Mouse (Mus musculus): ENCODE measurements around the gene Itga3.

Itga3 gene

GRCm38 (mm10) chr11:95096608-95097373 lies 20.2 kb upstream of the Itga3 start:
- no peak for DNase-seq (ENCODE audit: low spot score in 2 of 2)

- DNase-seq (ENCODE audit: low spot score in 2 of 2), result no peak
Measured at GRCm38 (mm10) chr11:95095596-95095995, 19.0 kb upstream of the Itga3 start.

GRCm38 (mm10) chr11:95093077-95093476 lies 16.5 kb upstream of the Itga3 start:
- no peak for DNase-seq (ENCODE audit: low spot score in 2 of 2)

- peak in 1 of 2 experiments; percentile 15 for DNase-seq (ENCODE audit: low spot score in 2 of 2)
Measured at GRCm38 (mm10) chr11:95088857-95089779, 12.5 kb upstream of the Itga3 start.

GRCm38 (mm10) chr11:95088286-95088685 lies 11.7 kb upstream of the Itga3 start:
- no peak for DNase-seq (ENCODE audit: low spot score in 2 of 2)

- no peak for DNase-seq (ENCODE audit: low spot score in 2 of 2)
Measured at GRCm38 (mm10) chr11:95087301-95088228, 11.0 kb upstream of the Itga3 start.

- DNase-seq (ENCODE audit: low spot score in 2 of 2), result no peak
Measured at GRCm38 (mm10) chr11:95086229-95086628, 9.6 kb upstream of the Itga3 start.

- DNase-seq (ENCODE audit: low spot score in 2 of 2), result no peak
Measured at GRCm38 (mm10) chr11:95085710-95086109, 9.1 kb upstream of the Itga3 start.

GRCm38 (mm10) chr11:95084811-95085382 lies 8.3 kb upstream of the Itga3 start:
- DNase-seq (ENCODE audit: low spot score in 2 of 2), result no peak

GRCm38 (mm10) chr11:95084175-95084574 lies 7.6 kb upstream of the Itga3 start:
- DNase-seq (ENCODE audit: low spot score in 2 of 2), result no peak

GRCm38 (mm10) chr11:95082896-95083295 lies 6.3 kb upstream of the Itga3 start:
- DNase-seq (ENCODE audit: low spot score in 2 of 2), result no peak

- DNase-seq (ENCODE audit: low spot score in 2 of 2), result no peak
Measured at GRCm38 (mm10) chr11:95080783-95081182, 4.2 kb upstream of the Itga3 start.

GRCm38 (mm10) chr11:95079256-95079875 lies 2.8 kb upstream of the Itga3 start:
- peak; percentile 15 to 23 for DNase-seq (ENCODE audit: low spot score in 2 of 2)

- DNase-seq (ENCODE audit: low spot score in 2 of 2), result no peak
Measured at GRCm38 (mm10) chr11:95077956-95078355, 1.4 kb upstream of the Itga3 start.

- DNase-seq (ENCODE audit: low spot score in 2 of 2), result peak; percentile 26
Measured at GRCm38 (mm10) chr11:95076041-95076535, 513 bp downstream of the Itga3 start.

GRCm38 (mm10) chr11:95075197-95076040 lies 1.2 kb downstream of the Itga3 start:
- DNase-seq (ENCODE audit: low spot score in 2 of 2), result no peak

GRCm38 (mm10) chr11:95074694-95075093 lies 1.9 kb downstream of the Itga3 start:
- DNase-seq (ENCODE audit: low spot score in 2 of 2), result no peak

GRCm38 (mm10) chr11:95073835-95074234 lies 2.8 kb downstream of the Itga3 start:
- no peak for DNase-seq (ENCODE audit: low spot score in 2 of 2)

- DNase-seq (ENCODE audit: low spot score in 2 of 2), result no peak
Measured at GRCm38 (mm10) chr11:95072804-95073203, 3.8 kb downstream of the Itga3 start.

- DNase-seq (ENCODE audit: low spot score in 2 of 2), result no peak
Measured at GRCm38 (mm10) chr11:95072136-95072535, 4.5 kb downstream of the Itga3 start.
